Mouse (Mus musculus): ENCODE measurements around the gene Gramd4. TPM values are rescaled to one million over a fixed set of nuclear protein-coding genes. Genes with fewer than 3 reads are reported as not detected.
A peak's percentile ranks its signal among the peaks of the same experiment; 100 is the strongest.
"Not testable (repeated sequence)": the region's sequence is repeated elsewhere in the genome, so short reads cannot be mapped to it uniquely, and the experiment has no call there.

Gramd4 gene
- polyA plus RNA-seq, 1 experiment from 2014 or later, result 33.4 TPM

DNA sequence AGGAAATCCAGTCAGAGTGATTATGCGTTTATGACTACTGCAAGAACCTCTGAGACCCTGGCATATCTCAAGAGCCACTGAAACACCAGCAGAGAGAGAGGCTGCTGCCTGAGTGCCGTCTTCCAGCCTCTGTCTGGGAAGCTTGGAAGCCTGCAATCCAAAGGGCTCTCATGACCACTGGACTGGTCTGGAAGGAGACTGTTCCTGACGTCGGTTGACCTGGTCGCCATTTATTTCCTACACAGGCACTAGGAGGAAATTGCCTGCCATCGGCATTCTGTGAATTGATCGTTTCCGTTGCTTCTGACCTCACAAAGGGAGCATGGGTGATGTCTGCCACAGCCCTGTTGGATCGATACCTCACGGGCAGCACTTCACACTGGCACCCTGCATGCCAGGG is 118.7 kb downstream of the Gramd4 start:
- Histone ChIP-seq H3K4me3 (replicated peaks) (no peak overlapping the region), H3K9me3 (no peaks in the 10 kb centered on the region), H3K4me2 (no peak overlapping the region), H3K4me1 (peaks cover 18% of the 10 kb centered on the region), H3K27ac (no peak overlapping the region), H3K36me3 (replicated peaks) (no peaks in the 10 kb centered on the region), H3K9ac (no peak overlapping the region), H3K27me3 (no peaks in the 10 kb centered on the region)
- no peak for ATAC-seq (ENCODE audit: low FRiP score)
- WGBS, result 88% methylated on average over 10 of the region's 10 CpGs

DNA sequence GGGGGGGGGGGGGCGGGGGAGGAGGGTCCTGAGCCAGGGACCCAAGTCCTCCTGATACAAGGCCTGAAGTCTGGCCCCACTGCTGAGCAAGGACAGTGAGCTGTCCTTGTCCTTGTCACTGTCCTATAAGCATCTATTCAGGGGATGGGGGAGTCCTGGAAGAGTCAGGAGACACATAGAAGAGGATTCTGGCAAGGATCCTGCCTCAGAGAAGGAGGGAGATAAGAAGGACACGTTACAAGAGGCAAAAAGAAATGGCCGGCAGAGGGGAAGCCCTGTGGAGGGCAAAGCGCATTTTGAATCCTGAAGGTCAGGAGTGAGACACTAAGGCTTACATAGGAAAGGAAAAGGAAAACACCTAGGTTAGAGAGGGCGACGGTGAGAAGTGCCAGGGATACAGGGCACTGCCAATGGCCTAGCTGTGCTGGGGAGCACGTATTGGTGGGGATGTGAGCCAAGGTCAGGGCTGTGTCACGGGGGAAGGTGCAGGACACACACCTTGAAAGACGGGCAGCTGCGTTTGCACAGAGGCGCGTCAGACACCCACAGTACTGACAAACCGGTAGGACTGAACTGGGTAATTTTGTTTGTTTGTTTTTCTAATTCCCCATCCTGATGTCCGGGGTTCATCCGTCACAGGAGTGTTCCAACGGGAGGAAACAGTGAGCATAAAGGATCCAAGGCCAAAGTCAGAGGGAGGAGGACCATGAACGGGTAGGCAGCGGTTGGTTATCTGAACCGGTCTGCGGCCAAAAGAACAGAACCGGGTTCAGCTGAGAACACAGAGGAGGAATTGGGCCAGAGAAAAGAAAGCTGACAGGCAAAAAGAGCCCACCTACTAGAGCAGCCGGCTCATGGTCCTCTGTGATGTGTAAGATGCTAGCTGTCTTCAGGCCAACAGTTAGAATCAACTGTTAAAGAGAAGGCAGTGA is 119.5 kb downstream of the Gramd4 start:
- Histone ChIP-seq H3K27ac (no peak overlapping the region), H3K4me1 (peaks cover 19% of the 10 kb centered on the region), H3K9me3 (no peaks in the 10 kb centered on the region), H3K36me3 (replicated peaks) (no peaks in the 10 kb centered on the region), H3K4me3 (replicated peaks) (no peak overlapping the region), H3K27me3 (no peaks in the 10 kb centered on the region), H3K4me2 (no peak overlapping the region), H3K9ac (no peak overlapping the region)
- 90% methylated on average over 21 of the region's 22 CpGs for WGBS
- ATAC-seq (ENCODE audit: low FRiP score), result no peak

DNA sequence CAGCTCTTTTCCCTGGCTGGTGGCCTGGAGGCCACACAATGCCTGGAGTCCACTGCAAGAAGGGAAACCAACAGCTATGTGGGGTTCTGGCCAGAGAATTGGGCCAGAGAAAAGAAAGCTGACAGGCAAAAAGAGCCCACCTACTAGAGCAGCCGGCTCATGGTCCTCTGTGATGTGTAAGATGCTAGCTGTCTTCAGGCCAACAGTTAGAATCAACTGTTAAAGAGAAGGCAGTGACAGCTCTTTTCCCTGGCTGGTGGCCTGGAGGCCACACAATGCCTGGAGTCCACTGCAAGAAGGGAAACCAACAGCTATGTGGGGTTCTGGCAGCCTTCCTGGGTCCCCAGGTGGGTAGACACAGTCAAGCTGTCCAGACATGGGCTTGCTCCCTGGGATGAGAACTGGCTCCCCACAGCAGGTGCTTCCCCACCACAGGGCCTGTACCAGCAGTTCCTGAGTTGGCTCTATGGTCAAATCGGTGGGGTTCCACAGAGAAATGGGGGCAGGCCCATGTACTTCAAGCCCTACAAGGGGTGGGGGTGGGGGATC is 120.3 kb downstream of the Gramd4 start:
- 94% methylated on average over 2 of the region's 2 CpGs for WGBS
- ATAC-seq (ENCODE audit: low FRiP score); H3K4me2 ChIP-seq: not testable (repeated sequence)

DNA sequence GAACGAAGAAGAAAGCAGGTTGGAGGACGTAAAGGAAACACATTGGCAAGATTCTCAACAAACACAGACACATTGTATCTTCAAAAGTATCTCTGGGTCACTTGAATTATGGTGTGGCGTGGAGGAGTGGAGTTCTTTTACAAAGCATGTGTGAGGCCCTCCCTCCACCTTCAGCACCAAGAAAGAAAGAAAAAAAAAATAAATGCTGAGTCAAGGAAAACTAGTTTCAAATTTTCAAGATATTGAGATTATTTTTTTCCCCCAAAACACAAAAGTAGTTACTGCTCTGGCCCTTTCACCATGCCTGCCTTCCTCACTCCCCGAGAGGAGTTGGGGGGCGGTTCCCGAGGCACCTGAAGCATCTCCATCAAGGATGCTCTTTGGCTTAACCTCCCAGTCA is 121.1 kb downstream of the Gramd4 start:
- Histone ChIP-seq H3K9ac (no peak overlapping the region), H3K4me3 (replicated peaks) (no peak overlapping the region), H3K27me3 (no peaks in the 10 kb centered on the region), H3K27ac (no peak overlapping the region), H3K36me3 (replicated peaks) (no peaks in the 10 kb centered on the region), H3K4me1 (peaks cover 22% of the 10 kb centered on the region), H3K4me2 (no peak overlapping the region), H3K9me3 (no peaks in the 10 kb centered on the region)
- ATAC-seq (ENCODE audit: low FRiP score), result no peak
- WGBS, result 92% methylated on average over 6 of the region's 6 CpGs

More for the DNA sequence above, 120.3 kb downstream of the Gramd4 start:
- H3K4me1 ChIP-seq, result peaks cover 27% of the 10 kb centered on the region
- not testable (repeated sequence) for H3K9me3 ChIP-seq; H3K27me3 ChIP-seq; H3K36me3 ChIP-seq (replicated peaks); H3K4me3 ChIP-seq (replicated peaks); H3K9ac ChIP-seq; H3K27ac ChIP-seq

DNA sequence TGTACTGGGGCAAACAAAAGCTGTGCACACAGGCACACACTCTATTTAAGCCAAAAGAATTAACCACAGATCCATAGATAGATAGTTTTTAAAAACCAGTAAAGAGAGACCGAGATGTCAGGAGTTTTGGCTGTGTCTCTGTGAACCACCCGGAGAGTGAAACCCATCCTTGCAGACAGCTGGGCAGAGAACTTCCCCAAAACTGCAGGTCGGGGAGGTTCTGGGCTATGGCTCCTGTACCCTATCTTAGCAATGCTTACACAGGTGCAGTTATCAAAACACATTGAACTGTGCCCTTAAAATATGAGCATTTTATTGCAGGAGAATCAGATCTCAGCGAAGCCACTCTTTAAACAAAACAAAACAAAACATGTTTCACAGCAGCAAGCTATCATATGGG is 122.9 kb downstream of the Gramd4 start:
- 87% methylated on average over 4 of the region's 4 CpGs for WGBS
- Histone ChIP-seq H3K27ac (no peak overlapping the region), H3K36me3 (replicated peaks) (no peaks in the 10 kb centered on the region), H3K27me3 (no peaks in the 10 kb centered on the region; the same call in 1 of the 2 replicates), H3K9ac (no peak overlapping the region), H3K4me1 (peaks cover 25% of the 10 kb centered on the region), H3K4me2 (no peak overlapping the region), H3K4me3 (replicated peaks) (no peak overlapping the region), H3K9me3 (no peaks in the 10 kb centered on the region)
- no peak for ATAC-seq (ENCODE audit: low FRiP score)

DNA sequence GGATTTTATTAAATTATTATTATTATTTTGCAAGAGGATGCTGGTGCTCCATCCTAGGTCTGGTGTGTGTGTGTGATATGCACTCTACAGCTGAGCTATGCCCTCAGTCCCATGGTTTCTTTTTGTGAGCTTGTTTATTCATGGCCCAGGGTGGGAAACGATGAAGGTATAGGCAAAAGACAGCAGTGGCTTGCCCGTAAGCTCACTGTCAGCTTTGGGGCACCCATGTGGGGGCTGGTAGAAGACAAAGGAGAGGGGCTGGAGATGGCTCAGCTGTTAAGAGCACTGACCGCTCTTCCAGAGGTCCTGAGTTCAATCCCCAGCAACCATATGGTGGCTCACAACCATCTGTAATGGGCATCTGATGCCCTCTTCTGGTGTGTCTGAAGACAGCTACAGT is 123.8 kb downstream of the Gramd4 start:
- H3K27ac ChIP-seq; H3K36me3 ChIP-seq (replicated peaks); H3K4me2 ChIP-seq; H3K9ac ChIP-seq; H3K27me3 ChIP-seq; H3K9me3 ChIP-seq; H3K4me3 ChIP-seq (replicated peaks); ATAC-seq (ENCODE audit: low FRiP score): not testable (repeated sequence)
- peaks cover 30% of the 10 kb centered on the region for H3K4me1 ChIP-seq
- WGBS, result 87% methylated on average over 3 of the region's 3 CpGs

DNA sequence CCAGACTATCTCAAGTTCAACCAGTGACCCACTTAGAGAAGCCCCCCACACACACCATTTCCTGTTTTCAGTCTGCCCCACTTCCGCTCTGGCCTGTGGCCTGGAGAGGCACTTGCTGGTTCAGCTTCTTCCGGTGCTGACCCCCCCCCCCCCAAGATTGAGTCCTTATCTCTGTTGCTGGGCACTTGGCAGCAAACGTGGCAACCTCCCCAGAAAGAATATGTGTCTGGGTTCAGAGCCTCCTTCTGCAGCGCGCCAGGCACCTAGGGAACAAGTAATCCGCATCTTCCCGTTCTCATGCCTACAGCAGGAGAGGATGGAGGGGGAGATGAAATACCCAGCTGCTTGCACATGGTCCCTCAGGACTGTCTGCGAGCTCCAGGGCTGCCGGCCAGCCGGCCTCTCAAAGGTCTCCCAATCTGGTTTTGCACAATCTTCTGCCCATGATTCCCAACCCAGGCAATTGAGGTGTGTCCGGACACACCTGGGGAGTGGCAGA is 124.5 kb downstream of the Gramd4 start:
- 67% methylated on average over 11 of the region's 11 CpGs for WGBS
- Histone ChIP-seq H3K27ac (peak overlapping the region; percentile 31; the same call in 1 of the 2 replicates), H3K9me3 (no peaks in the 10 kb centered on the region), H3K4me1 (peaks cover 35% of the 10 kb centered on the region), H3K36me3 (replicated peaks) (no peaks in the 10 kb centered on the region), H3K27me3 (peaks cover 8% of the 10 kb centered on the region; the same call in 1 of the 2 replicates), H3K9ac (no peak overlapping the region; the same call in 1 of the 2 replicates), H3K4me2 (no peak overlapping the region), H3K4me3 (replicated peaks) (no peak overlapping the region)
- no peak for ATAC-seq (ENCODE audit: low FRiP score)

DNA sequence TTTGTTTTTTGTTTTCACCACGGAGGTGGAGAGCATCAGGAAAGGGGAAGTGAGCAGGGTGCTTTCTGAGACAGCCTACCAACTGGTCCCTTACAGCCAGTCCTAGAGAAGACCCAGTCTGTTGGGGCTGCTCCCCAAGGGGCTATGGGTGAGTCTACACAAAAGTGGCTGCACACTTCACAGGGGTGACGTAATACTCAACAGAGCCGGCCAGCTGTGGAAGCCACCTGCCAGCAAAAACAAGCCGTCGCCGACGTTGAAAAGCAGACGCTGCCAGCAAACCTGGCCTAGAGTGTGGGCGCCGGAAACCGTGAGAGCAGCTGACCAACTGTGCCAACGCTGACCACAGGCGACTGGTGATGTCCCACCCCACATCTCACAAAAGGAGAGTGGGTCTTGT is 125.2 kb downstream of the Gramd4 start:
- ATAC-seq (ENCODE audit: low FRiP score), result no peak
- Histone ChIP-seq H3K4me2 (no peak overlapping the region), H3K4me3 (replicated peaks) (no peak overlapping the region), H3K4me1 (peaks cover 35% of the 10 kb centered on the region), H3K27me3 (peaks cover 9% of the 10 kb centered on the region; the same call in 1 of the 2 replicates), H3K9me3 (no peaks in the 10 kb centered on the region), H3K27ac (0 out of 2 replicates have a peak overlapping the region, but pooled peaks have one; percentile 56), H3K36me3 (replicated peaks) (no peaks in the 10 kb centered on the region), H3K9ac (no peak overlapping the region)
- WGBS, result 59% methylated on average over 13 of the region's 13 CpGs

DNA sequence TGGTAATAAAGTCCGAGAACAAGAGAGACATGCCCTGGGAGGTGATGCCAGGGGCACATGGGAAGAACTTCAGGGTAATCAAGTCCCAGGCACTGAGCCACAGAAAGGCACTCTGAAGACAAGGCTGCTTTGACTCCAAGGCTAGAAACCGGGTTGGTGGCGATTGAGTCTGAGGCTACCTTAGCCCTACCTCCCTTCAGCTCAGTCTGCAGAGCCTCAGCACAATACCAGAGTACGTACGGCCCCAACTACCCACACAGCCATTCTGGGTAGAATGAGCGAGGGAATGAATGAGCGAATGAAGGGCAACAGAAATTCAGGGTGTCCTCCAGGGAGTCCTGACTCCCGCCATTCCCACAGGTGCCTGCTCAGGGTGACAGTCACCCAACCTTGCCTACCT is 126.0 kb downstream of the Gramd4 start:
- Histone ChIP-seq H3K27ac (no peak overlapping the region), H3K36me3 (replicated peaks) (no peaks in the 10 kb centered on the region), H3K4me3 (replicated peaks) (no peak overlapping the region), H3K4me1 (peaks cover 41% of the 10 kb centered on the region), H3K4me2 (no peak overlapping the region), H3K9me3 (no peaks in the 10 kb centered on the region), H3K9ac (no peak overlapping the region), H3K27me3 (peaks cover 9% of the 10 kb centered on the region; the same call in 1 of the 2 replicates)
- ATAC-seq (ENCODE audit: low FRiP score), result no peak
- 88% methylated on average over 8 of the region's 8 CpGs for WGBS

DNA sequence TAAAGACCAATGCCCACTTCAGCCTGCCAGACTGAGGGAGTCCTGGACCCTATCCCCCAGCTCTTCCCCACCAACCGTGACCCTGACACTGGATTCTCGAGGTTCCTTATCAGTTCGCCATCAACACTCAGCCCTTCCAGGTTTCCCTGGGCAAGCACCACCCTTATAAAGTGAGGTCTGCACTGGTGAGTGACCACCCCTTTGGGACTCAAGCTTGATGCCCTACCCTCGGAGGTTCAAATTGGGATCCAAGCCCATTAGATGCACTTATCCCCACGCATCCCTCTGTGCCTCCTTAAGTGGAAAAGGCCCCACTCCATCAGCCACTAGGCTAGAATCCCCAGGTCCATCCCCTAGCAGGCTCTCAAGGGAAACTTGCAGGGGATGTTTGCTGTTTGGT is 126.6 kb downstream of the Gramd4 start:
- H3K9me3 ChIP-seq, result no peaks in the 10 kb centered on the region
- WGBS, result 77% methylated on average over 5 of the region's 5 CpGs
- H3K4me1 ChIP-seq, result peaks cover 47% of the 10 kb centered on the region
- H3K4me3 ChIP-seq (replicated peaks), result peak overlapping the region; percentile 91
- H3K36me3 ChIP-seq (replicated peaks), result no peaks in the 10 kb centered on the region
- no peak for ATAC-seq (ENCODE audit: low FRiP score)
- no peak overlapping the region for H3K9ac ChIP-seq
- H3K27ac ChIP-seq, result no peak overlapping the region
- peaks cover 9% of the 10 kb centered on the region; the same call in 1 of the 2 replicates for H3K27me3 ChIP-seq
- peak overlapping the region; percentile 87 for H3K4me2 ChIP-seq

DNA sequence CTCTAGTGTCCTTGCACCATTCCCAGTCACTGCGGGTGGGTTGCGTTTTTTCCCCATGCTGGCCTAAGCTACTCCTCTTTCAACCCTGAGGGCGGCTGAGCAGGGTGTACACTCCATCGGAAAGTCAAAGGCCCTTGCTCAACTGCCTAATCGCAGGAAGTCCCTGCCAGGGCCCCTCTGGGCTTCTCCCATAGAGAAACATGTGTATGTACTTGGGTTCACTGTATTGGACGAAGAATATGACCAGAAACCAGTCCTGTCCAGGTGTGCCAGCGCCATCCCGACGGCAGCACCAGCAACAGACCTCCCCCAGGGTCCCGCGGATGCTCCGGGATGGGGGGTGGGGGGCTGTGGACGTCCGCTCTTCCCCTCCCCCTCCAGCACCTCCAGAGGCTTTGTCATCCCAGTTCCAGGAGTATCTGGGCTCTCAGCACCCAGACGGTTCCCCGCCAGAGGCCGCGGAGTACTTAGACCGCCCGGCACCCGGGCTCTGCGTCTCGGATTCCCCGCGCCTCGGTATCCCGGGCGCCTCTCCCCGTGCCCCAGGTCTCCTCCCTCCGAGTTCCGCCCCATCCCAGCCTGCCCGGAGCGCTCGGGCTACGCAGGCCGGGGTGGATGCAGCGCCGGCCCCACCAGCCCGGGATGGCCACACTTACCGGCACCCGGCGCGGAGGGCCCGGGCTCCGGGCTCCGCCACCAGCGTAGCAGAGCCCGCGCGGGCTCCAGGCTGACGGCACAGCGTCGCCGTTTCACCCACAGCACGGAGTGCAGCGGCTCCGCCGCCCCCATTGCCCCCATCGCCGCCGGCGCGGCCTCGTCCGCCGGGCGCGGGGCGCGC is 127.6 kb downstream of the Gramd4 start:
- Histone ChIP-seq H3K27me3 (peaks cover 9% of the 10 kb centered on the region; the same call in 1 of the 2 replicates), H3K4me2 (peak overlapping the region; percentile 87), H3K9me3 (no peaks in the 10 kb centered on the region), H3K4me3 (replicated peaks) (peak overlapping the region; percentile 91), H3K27ac (peak overlapping the region; percentile 87), H3K36me3 (replicated peaks) (no peaks in the 10 kb centered on the region), H3K4me1 (peaks cover 52% of the 10 kb centered on the region), H3K9ac (peak overlapping the region; percentile 95)
- ATAC-seq (ENCODE audit: low FRiP score), result peak; percentile 63
- under 1% methylated on average over 70 of the region's 70 CpGs for WGBS
